Mouse (Mus musculus) forebrain, embryonic 14.5 days (tissue): Measurements from ENCODE around the gene Cfdp1. TPM values are rescaled to one million over a fixed set of nuclear protein-coding genes. Genes with fewer than 3 reads are reported as not detected.

Experiments
- ATAC-seq: fragments of 200-750 bp; cut with Nextera tagmentation; 2 replicates; pipeline ENCODE4 v1.8.0; 2017; ENCODE audit warnings: mild to moderate bottlenecking, moderate library complexity
- DNase-seq: peaks from one replicate; pipeline ENCODE4 v3.0.0-alpha.2; 2015; ENCODE audit warnings: low spot score
- H3K27ac ChIP-seq: fragments of 300-500 bp; sonication (generic); 2 replicates; pipeline ENCODE4 v1.5.1; 2014; ENCODE audit warnings: low read depth, mild to moderate bottlenecking, control low read depth, low read length, moderate library complexity
- H3K27me3 ChIP-seq: fragments of 300-500 bp; sonication (generic); replicated peaks from 2 replicates; pipeline ENCODE4 v1.6.1; 2014; ENCODE audit warnings: low read length, control low read depth, mixed read lengths; ENCODE audit not compliant: control insufficient read depth, insufficient read depth
- H3K36me3 ChIP-seq: fragments of 300-500 bp; sonication (generic); 2 replicates; pipeline ENCODE4 v1.6.1; 2014; ENCODE audit warnings: low read length, control low read depth; ENCODE audit not compliant: control insufficient read depth, insufficient read depth
- H3K4me1 ChIP-seq: fragments of 300-500 bp; sonication (generic); 2 replicates; pipeline ENCODE4 v1.6.1; 2014; ENCODE audit warnings: antibody characterized with exemption, low read length, control low read depth; ENCODE audit not compliant: control insufficient read depth, insufficient read depth
- H3K4me2 ChIP-seq: fragments of 300-500 bp; sonication (generic); 2 replicates; pipeline ENCODE4 v1.6.1; 2014; ENCODE audit warnings: mild to moderate bottlenecking, control low read depth, low read length
- H3K4me3 ChIP-seq: fragments of 300-500 bp; sonication (generic); 2 replicates; pipeline ENCODE4 v1.5.1; 2014; ENCODE audit warnings: low read depth, low read length, control low read depth
- H3K9ac ChIP-seq: fragments of 300-500 bp; sonication (generic); 2 replicates; pipeline ENCODE4 v1.6.1; 2014; ENCODE audit warnings: mild to moderate bottlenecking, low read length, control low read depth, moderate library complexity
- H3K9me3 ChIP-seq: fragments of 300-500 bp; sonication (generic); replicated peaks from 2 replicates; pipeline ENCODE4 v1.6.1; 2016; ENCODE audit warnings: low read length, control low read depth, mixed read lengths; ENCODE audit not compliant: control insufficient read depth
- WGBS: fragments of 180-500 bp; shearing (Covaris S2); extraction: QIAGEN DNeasy Blood & Tissue Kit; methylation state at CpG from one replicate; pipeline ENCODE4 v1.1.7; 2014; 5-methylcytosine and 5-hydroxymethylcytosine counted together
- polyA plus RNA-seq: library from polyadenylated mRNA; unstranded; fragments of >200 nt; fragmentation: Nextera tagmentation; extraction: Ambion mirVana; gene quantifications from 2 replicates; pipeline ENCODE4 v1.2.1, GENCODE M21; 2014

Gene Cfdp1
- polyA plus RNA-seq, 1 experiment from 2014 or later, result 173 TPM

DNA sequence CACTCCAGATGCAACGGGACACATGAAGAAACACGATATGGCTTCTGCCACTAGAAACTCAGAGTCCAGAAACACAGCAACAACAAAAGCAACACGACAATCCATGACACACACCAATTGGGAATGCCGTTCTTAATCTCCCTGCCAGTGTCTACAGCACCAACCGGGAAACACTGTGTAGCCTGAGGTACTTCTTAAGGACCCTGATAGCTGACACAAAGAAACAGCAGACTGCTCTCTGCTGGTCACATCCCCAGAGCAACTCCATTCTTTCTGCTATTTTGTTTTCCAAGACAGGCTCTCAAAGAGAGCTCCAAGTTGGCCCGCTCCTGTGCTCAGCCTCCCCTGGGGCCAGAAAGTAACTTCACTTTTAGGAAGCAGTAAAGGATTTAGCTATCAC lies 20.1 kb downstream of the Cfdp1 start:
- WGBS, result 77% methylated on average over 6 of the region's 6 CpGs
- Histone ChIP-seq H3K36me3 (peaks cover 58% of the 10 kb centered on the region), H3K27ac (no peak overlapping the region), H3K9ac (no peak overlapping the region), H3K4me2 (no peak overlapping the region), H3K9me3 (no peaks in the 10 kb centered on the region), H3K4me1 (no peaks in the 10 kb centered on the region), H3K4me3 (no peak overlapping the region), H3K27me3 (no peaks in the 10 kb centered on the region)
- DNase-seq (no peak), ATAC-seq (no peak)

DNA sequence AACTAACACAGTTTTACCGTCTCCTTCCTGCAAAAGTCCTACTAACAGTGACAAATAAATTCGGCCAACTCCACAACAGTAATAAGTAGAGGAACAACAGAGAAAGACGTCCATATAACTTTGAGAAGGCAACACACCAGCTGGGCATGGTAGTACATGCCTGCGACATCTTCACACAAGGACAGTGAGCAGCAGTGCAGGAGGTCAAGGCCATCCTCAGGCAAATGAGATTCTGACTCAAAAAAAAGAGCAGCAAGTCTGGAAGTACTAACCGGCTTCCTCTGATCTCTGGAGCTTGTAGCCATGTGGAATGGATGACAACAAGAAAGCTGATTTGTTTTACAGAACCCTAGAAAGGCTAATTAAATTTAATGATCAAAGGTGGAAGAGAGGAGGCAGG lies 21.1 kb downstream of the Cfdp1 start:
- 74% methylated on average over 5 of the region's 5 CpGs for WGBS
- no peak overlapping the region for H3K4me3 ChIP-seq
- ATAC-seq (no peak), DNase-seq (no peak)
- no peak overlapping the region for H3K4me2 ChIP-seq
- no peaks in the 10 kb centered on the region for H3K27me3 ChIP-seq
- no peaks in the 10 kb centered on the region for H3K9me3 ChIP-seq
- no peak overlapping the region for H3K9ac ChIP-seq
- peaks cover 62% of the 10 kb centered on the region for H3K36me3 ChIP-seq
- H3K4me1 ChIP-seq, result no peaks in the 10 kb centered on the region
- no peak overlapping the region for H3K27ac ChIP-seq

DNA sequence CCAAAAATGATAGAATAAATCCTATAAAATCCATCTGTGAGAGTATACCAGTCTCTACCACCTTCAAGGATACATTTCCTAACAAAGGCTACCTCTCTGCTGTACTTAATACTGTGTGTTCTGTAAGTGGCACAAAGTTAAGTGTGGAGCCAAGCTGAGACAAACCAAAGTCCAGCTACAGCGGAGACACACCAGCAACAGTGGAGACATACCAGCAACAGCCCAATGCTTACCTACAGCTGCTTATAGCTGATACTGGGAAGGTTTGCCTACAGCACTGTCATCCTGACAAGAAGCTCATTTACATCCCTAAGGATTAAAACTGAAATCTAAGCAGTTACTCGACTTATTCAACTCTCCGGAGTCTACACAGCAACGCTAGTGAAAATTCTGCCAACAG lies 22.1 kb downstream of the Cfdp1 start:
- H3K9ac ChIP-seq, result no peak overlapping the region
- H3K27me3 ChIP-seq, result no peaks in the 10 kb centered on the region
- no peak overlapping the region for H3K4me2 ChIP-seq
- peak; percentile 37 for DNase-seq
- H3K9me3 ChIP-seq, result no peaks in the 10 kb centered on the region
- no peak for ATAC-seq
- H3K4me3 ChIP-seq, result no peak overlapping the region
- no peak overlapping the region for H3K27ac ChIP-seq
- no peaks in the 10 kb centered on the region for H3K4me1 ChIP-seq
- WGBS, result 72% methylated on average over 4 of the region's 4 CpGs
- H3K36me3 ChIP-seq, result peaks cover 54% of the 10 kb centered on the region

DNA sequence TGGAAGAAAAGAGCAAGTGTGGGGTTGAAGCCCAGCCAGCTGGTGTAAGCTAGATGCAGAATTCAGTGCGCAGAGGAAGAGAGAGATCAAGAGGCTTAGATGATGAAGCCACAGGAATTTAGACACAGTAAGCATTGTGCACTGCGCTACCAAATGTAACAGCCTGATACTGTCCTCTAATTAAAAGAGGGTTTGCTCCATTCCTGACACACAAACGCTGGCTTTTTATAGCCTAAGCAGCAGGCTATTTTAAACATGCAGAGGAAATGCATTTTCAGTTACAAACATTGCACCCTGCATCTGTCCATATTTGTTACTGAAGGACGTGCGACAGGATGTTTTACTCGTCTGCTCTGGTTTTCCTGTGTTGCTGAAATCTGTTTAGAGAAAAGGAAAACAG lies 25.5 kb downstream of the Cfdp1 start:
- WGBS, result 87% methylated on average over 6 of the region's 6 CpGs

DNA sequence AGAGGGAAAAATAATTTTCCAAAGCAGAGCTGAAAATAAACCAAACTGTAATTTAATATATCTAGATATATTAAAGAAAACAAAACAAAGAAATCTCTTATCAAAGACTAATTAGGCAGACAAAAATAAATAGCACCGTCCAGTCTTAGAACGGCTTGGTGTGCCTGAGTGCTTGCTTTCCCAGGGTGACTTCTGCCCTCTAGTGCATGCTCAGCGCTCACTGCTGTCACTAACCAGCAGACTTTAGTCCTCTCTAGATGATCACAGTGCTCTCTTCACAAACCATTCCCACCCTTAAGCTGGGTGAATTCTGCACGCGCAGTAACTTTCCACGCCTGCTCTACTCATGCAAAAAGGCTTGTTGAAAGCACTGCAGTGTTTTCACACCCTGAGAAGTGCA lies 28.9 kb downstream of the Cfdp1 start:
- Histone ChIP-seq H3K4me2 (no peak overlapping the region), H3K9me3 (no peaks in the 10 kb centered on the region), H3K4me3 (no peak overlapping the region), H3K9ac (no peak overlapping the region), H3K4me1 (no peaks in the 10 kb centered on the region), H3K27me3 (no peaks in the 10 kb centered on the region), H3K27ac (no peak overlapping the region), H3K36me3 (peaks cover 48% of the 10 kb centered on the region)
- 68% methylated on average over 6 of the region's 6 CpGs for WGBS
- DNase-seq (peak; percentile 31), ATAC-seq (no peak)

More for the DNA sequence above, 25.5 kb downstream of the Cfdp1 start:
- Histone ChIP-seq H3K36me3 (peaks cover 59% of the 10 kb centered on the region), H3K4me2 (no peak overlapping the region), H3K4me1 (no peaks in the 10 kb centered on the region), H3K27ac (no peak overlapping the region), H3K27me3 (no peaks in the 10 kb centered on the region), H3K9ac (no peak overlapping the region), H3K4me3 (no peak overlapping the region), H3K9me3 (no peaks in the 10 kb centered on the region)
- DNase-seq, result no peak
- ATAC-seq, result no peak

DNA sequence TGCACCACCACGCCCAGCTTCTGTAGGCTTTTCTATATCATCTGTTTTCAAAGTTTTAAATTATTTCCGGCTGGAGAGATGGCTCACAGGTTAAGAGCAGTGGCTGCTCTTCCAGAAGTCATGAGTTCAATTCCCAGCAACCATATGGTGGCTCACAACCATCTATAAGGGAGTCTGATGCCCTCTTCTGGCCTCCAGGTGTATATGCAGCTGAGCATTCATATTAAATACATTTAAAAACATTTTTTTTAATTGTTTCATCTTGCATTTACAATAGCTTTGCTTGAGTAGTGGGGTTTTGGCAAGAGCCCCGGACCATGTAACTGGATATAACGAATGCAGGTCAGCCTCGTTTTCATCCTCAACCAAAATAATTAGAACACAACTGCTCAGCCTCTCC lies 29.8 kb downstream of the Cfdp1 start:
- H3K4me3 ChIP-seq, result no peak overlapping the region
- H3K36me3 ChIP-seq, result peaks cover 42% of the 10 kb centered on the region
- H3K9ac ChIP-seq, result no peak overlapping the region
- H3K4me2 ChIP-seq, result no peak overlapping the region
- H3K27ac ChIP-seq, result no peak overlapping the region
- H3K27me3 ChIP-seq, result no peaks in the 10 kb centered on the region
- ATAC-seq (no peak), DNase-seq (no peak)
- 95% methylated on average over 5 of the region's 5 CpGs for WGBS
- no peaks in the 10 kb centered on the region for H3K4me1 ChIP-seq
- no peaks in the 10 kb centered on the region for H3K9me3 ChIP-seq

DNA sequence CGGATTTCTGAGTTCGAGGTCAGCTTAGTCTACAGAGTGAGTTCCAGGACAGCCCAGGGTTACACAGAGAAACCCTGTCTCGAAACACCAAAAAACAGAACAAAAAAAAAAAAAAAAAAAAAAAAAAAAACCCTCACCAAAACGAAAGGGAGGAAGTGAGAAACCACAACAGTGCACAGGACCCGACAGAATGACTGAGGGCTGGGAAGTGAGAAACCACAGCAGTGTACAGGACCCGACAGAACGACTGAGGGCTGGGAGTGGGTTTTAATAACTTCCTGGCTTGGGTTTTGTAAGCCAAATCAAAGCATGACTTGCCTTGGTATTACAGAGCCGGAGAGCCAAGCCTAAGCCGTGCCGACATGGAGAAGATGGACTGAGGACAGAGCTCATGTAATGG lies 32.9 kb downstream of the Cfdp1 start:
- peaks cover 33% of the 10 kb centered on the region for H3K36me3 ChIP-seq
- no peaks in the 10 kb centered on the region for H3K27me3 ChIP-seq
- DNase-seq, result no peak
- no peaks in the 10 kb centered on the region for H3K4me1 ChIP-seq
- no peak overlapping the region for H3K4me3 ChIP-seq
- H3K27ac ChIP-seq, result no peak overlapping the region
- ATAC-seq, result no peak
- WGBS, result 92% methylated on average over 10 of the region's 10 CpGs
- H3K9ac ChIP-seq, result no peak overlapping the region
- H3K9me3 ChIP-seq, result no peaks in the 10 kb centered on the region
- H3K4me2 ChIP-seq, result no peak overlapping the region

DNA sequence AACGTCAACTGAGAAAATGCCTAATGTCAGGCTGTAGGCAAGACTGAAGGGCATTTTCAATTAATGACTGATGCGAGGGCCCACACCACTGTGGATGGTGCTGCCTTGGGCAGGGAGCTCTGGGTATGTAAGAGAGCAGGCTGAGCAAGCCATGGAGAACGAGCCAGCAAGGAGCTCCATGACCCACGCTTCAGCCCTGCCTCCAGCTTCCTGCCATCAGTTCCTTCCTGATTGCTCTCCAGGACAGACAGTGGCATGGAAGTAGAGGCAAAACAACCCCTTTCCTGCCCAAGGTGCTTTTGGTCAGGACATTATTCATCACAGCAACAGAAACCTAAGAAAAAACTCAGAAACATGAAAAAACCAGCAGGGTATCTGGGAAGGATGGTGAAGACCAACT lies 33.4 kb downstream of the Cfdp1 start:
- H3K4me3 ChIP-seq, result no peak overlapping the region
- no peaks in the 10 kb centered on the region for H3K27me3 ChIP-seq
- no peaks in the 10 kb centered on the region for H3K9me3 ChIP-seq
- H3K9ac ChIP-seq, result no peak overlapping the region
- WGBS, result 94% methylated on average over 4 of the region's 4 CpGs
- ATAC-seq (no peak), DNase-seq (no peak)
- no peak overlapping the region for H3K4me2 ChIP-seq
- H3K27ac ChIP-seq, result no peak overlapping the region
- no peaks in the 10 kb centered on the region for H3K4me1 ChIP-seq
- H3K36me3 ChIP-seq, result peaks cover 33% of the 10 kb centered on the region

DNA sequence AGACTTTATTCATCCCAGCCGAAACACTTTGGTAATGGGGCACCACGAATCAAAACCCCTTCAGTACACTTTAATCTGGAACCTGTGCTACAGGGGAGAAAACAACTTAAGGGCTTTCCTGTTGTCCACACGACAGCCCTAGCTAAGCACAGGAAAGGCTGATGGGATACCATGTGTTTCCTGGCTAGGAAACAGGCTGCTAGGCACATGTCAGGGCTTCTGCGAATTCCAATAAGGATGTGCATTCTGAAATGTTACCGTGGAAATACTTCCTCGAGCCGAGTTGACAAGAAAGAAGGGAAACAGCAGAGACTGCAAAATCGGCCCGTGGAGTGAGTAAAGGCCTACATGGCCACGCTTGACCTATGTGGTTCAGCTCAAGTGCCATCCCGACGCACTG lies 34.1 kb downstream of the Cfdp1 start:
- ATAC-seq, result no peak

More for the DNA sequence above, 34.1 kb downstream of the Cfdp1 start:
- whole genome bisulfite sequencing, result 92% methylated on average over 12 of the region's 12 CpGs
- H3K9ac ChIP-seq, result no peak overlapping the region
- no peak for DNase-seq
- H3K4me3 ChIP-seq, result no peak overlapping the region
- H3K27ac ChIP-seq, result no peak overlapping the region
- no peaks in the 10 kb centered on the region for H3K9me3 ChIP-seq
- H3K27me3 ChIP-seq, result no peaks in the 10 kb centered on the region
- H3K4me2 ChIP-seq, result no peak overlapping the region
- H3K4me1 ChIP-seq, result no peaks in the 10 kb centered on the region
- H3K36me3 ChIP-seq, result peaks cover 30% of the 10 kb centered on the region
